Mouse (Mus musculus) cortical plate, adult 2 months (tissue): ENCODE measurements around the gene Sh2b2.

ENCODE experiments used
- CTCF ChIP-seq: fragments of 200-500 bp; IDR thresholded peaks from 2 replicates; pipeline ENCODE4 v1.5.1; 2011; ENCODE audit warnings: mild to moderate bottlenecking, control low read depth, low read length; ENCODE audit not compliant: insufficient read depth; ENCODE audit errors: extremely low read depth
- POLR2A ChIP-seq: fragments of 200-500 bp; IDR thresholded peaks from 2 replicates; pipeline ENCODE4 v1.6.1; 2011; ENCODE audit warnings: mild to moderate bottlenecking, low read length, control low read depth; ENCODE audit not compliant: insufficient read depth; ENCODE audit errors: extremely low read depth

GRCm38 (mm10) chr5:136291562-136291961, 45.2 kb upstream of the Sh2b2 start:
- TF ChIP-seq CTCF (no peak), POLR2A (no peak)
